Comparison of ENCODE assay signal across 13 mouse cellular contexts in the genomic region with DNA sequence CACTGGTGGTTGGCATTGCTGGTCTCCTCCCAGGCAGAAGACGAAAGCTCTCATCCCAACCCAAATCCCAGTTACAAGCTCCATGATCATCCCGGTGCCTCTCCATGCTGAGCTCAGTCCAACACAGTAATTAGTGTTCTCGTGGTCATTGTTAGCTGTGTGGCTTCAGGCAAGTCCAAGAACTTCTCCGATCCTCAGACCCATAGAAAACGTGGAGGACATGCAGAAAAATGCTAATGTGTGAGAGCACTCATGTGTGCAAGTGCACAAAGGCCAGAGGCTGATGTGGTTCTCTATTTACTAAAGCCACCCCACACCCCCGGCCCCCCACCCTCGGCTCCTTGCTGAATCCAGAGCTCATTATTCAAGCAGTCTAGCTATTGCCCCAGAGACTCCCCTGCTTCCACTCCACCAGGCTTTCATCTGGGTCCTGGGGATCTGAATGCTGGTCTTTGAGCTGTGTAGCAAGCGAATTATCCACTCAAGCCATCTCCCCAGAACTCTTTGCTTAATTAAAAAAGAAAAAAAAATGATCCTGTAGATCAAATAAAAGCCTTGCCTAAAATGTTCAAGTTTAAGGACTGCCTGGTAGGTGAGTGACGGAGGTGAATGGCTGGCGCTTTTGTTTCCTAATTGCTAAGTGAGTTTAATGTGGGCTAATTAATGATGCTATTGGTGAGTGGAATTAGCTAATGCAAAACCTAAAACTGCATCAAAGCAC. TPM values are rescaled to one million over a fixed set of nuclear protein-coding genes. Genes with fewer than 3 reads are reported as not detected.
DNase-seq lines count a peak whose midpoint lies in the region; ATAC-seq and TF ChIP-seq lines count a peak whose summit lies in the region.
"Had no signal": no experiment of that assay in that cellular context is flagged by ENCODE, and none has a peak within 500 bp of the region (broad histone marks: within the 10 kb centered on the region; RNA-seq: fewer than 3 reads in every experiment).

No protein-coding gene starts in this region.

- 42% methylated on average over 10 of the region's 10 CpGs for WGBS in hindbrain, embryonic 12.5 days
- 28% methylated on average over 10 of the region's 10 CpGs for WGBS in midbrain, embryonic 14.5 days

- H3K4me1 ChIP-seq in hindbrain, embryonic 12.5 days = peaks cover 8% of the 10 kb centered on the region
- H3K4me1 ChIP-seq in midbrain, embryonic 14.5 days (ENCODE audit: control insufficient read depth, insufficient read depth, low read length) = peaks cover 6% of the 10 kb centered on the region; the same call in 1 of the 2 replicates
- H3K4me1 ChIP-seq: liver, embryonic 13.5 days had no signal

- H3K4me3 ChIP-seq in hindbrain, embryonic 12.5 days = no peak overlapping the region
- no peak overlapping the region for H3K4me3 ChIP-seq in midbrain, embryonic 14.5 days (replicated peaks; ENCODE audit: low read depth, low read length)
- H3K4me3 ChIP-seq: liver, embryonic 13.5 days had no signal

- peaks cover 7% of the 10 kb centered on the region for H3K27me3 ChIP-seq in hindbrain, embryonic 12.5 days
- no peaks in the 10 kb centered on the region for H3K27me3 ChIP-seq in midbrain, embryonic 14.5 days (ENCODE audit: control insufficient read depth, insufficient read depth, low read length)

- ATAC-seq in hindbrain, embryonic 12.5 days (ENCODE audit: low FRiP score) = peak; percentile 83
- peak; percentile 55; the same call in 1 of the 2 replicates for ATAC-seq in midbrain, embryonic 14.5 days (ENCODE audit: low FRiP score, low TSS enrichment)

- H3K9ac ChIP-seq in hindbrain, embryonic 12.5 days = no peak overlapping the region
- H3K9ac ChIP-seq in midbrain, embryonic 14.5 days (replicated peaks; ENCODE audit: low read length) = no peak overlapping the region
- H3K9ac ChIP-seq: liver, embryonic 13.5 days had no signal

- no peak for TF ChIP-seq POLR2A in brain, embryonic 14.5 days (IDR thresholded peaks at IDR 0.05; ENCODE audit: borderline replicate concordance, extremely low read depth, insufficient read depth, insufficient read length, poor library complexity, severe bottlenecking)

- TF ChIP-seq CTCF in brain, embryonic 14.5 days (IDR thresholded peaks at IDR 0.05; ENCODE audit: borderline replicate concordance, extremely low read depth, insufficient read depth, insufficient read length) = no peak

- intact Hi-C loops in gastrocnemius, postnatal 14 days (cut with DNase I; ENCODE audit: low total_unique reads) = no loop called here

- H3K4me2 ChIP-seq in hindbrain, embryonic 12.5 days (replicated peaks) = no peak overlapping the region
- H3K4me2 ChIP-seq in midbrain, embryonic 14.5 days (ENCODE audit: low read length) = 0 out of 2 replicates have a peak overlapping the region, but pooled peaks have one; percentile 16
- H3K4me2 ChIP-seq: liver, embryonic 13.5 days had no signal

- no peaks in the 10 kb centered on the region for H3K36me3 ChIP-seq in hindbrain, embryonic 12.5 days
- H3K36me3 ChIP-seq in midbrain, embryonic 14.5 days (ENCODE audit: control insufficient read depth, insufficient read depth, low read length) = no peaks in the 10 kb centered on the region
- H3K36me3 ChIP-seq: liver, embryonic 13.5 days had no signal

- DNase-seq in brain, embryonic 14.5 days (ENCODE audit: low read depth) = peak; percentile 95
- peak; percentile 11 for DNase-seq in embryo, embryonic 9.5 days (ENCODE audit: extremely low spot score)
- DNase-seq in midbrain, embryonic 14.5 days = peak; percentile 33
- no peak for DNase-seq in gastrocnemius, postnatal 14 days
- no peak for DNase-seq in cerebellum, adult 11 months
- no peak for DNase-seq in cerebellum, adult 18-20 months
- no peak for DNase-seq in right cerebral cortex, postnatal 4 days

- H3K9me3 ChIP-seq in hindbrain, embryonic 12.5 days (replicated peaks) = no peaks in the 10 kb centered on the region
- no peaks in the 10 kb centered on the region for H3K9me3 ChIP-seq in midbrain, embryonic 14.5 days (ENCODE audit: control insufficient read depth, low read length)
- H3K9me3 ChIP-seq: liver, embryonic 13.5 days had no signal

- H3K27ac ChIP-seq in hindbrain, embryonic 12.5 days = 0 out of 2 replicates have a peak overlapping the region, but pooled peaks have one; percentile 55
- H3K27ac ChIP-seq in midbrain, embryonic 14.5 days (replicated peaks; ENCODE audit: low read depth, low read length) = peak overlapping the region; percentile 60; the same call in 1 of the 2 replicates
- H3K27ac ChIP-seq: liver, embryonic 13.5 days; macrophage had no signal

RNA-seq across cellular contexts. Expression of a gene that starts 2.7 kb away (rescaled TPM):
- 0.67 and 0.97 TPM in 2 replicates for polyA plus RNA-seq in brain, embryonic 14.5 days (2012; rRNA removed)
- polyA plus RNA-seq in hindbrain, embryonic 12.5 days (2016; fragmentation: Nextera tagmentation; extraction: Ambion mirVana) = 0.07 and 0.32 TPM in 2 replicates
- 0.09 and 0.41 TPM in 2 replicates for polyA plus RNA-seq in midbrain, embryonic 14.5 days (2014; fragmentation: Nextera tagmentation; extraction: Ambion mirVana)
- under 1 TPM; 0.33 to 0.35 TPM for total RNA-seq in gastrocnemius, postnatal 14 days (2021)
- polyA plus RNA-seq: liver, embryonic 13.5 days; macrophage had no signal

RNA-seq across cellular contexts. Expression of a gene that starts 45.3 kb away (rescaled TPM):
- not detected in 2 replicates for polyA plus RNA-seq in brain, embryonic 14.5 days (2012; rRNA removed)
- polyA plus RNA-seq in hindbrain, embryonic 12.5 days (2016; fragmentation: Nextera tagmentation; extraction: Ambion mirVana) = not detected in 2 replicates
- polyA plus RNA-seq in midbrain, embryonic 14.5 days (2014; fragmentation: Nextera tagmentation; extraction: Ambion mirVana) = not detected in 2 replicates
- total RNA-seq in gastrocnemius, postnatal 14 days (2021) = not detected
- total RNA-seq: adrenal gland, adult 8-10 months; left cerebral cortex, adult 8-10 months had no signal
- polyA plus RNA-seq: liver, embryonic 13.5 days; macrophage; testis, adult 2 months had no signal

Comparison
In these comparisons a context has a peak if more than half of its experiments do, and no peak if none do; other contexts are left out.
1. DNase-seq: peak in brain, embryonic 14.5 days (single experiment), embryo, embryonic 9.5 days (single experiment) and midbrain, embryonic 14.5 days (single experiment); none in gastrocnemius, postnatal 14 days (single experiment), cerebellum, adult 11 months (single experiment), cerebellum, adult 18-20 months (0 of 2) and right cerebral cortex, postnatal 4 days (single experiment).